Mouse (Mus musculus): Measurements from ENCODE around the gene Pwwp2b.

GRCm38 (mm10) chr7:139201209-139201608 is 47.1 kb upstream of the Pwwp2b start:
- TF ChIP-seq CTCF (IDR thresholded peaks at IDR 0.05; ENCODE audit: control insufficient read depth, insufficient read depth, insufficient replicate concordance, low read depth, low read length) (no peak), POLR2A (IDR thresholded peaks at IDR 0.05; ENCODE audit: control insufficient read depth, low read depth, low read length) (no peak)
